Mouse (Mus musculus): ENCODE measurements around the gene Rdh8.

Rdh8 gene

GRCm38 (mm10) chr9:20837184-20837947, 19.1 kb downstream of the Rdh8 start:
- no peak for DNase-seq (ENCODE audit: low read depth, low spot score)

GRCm38 (mm10) chr9:20838931-20839330, 20.6 kb downstream of the Rdh8 start:
- no peak for DNase-seq (ENCODE audit: low read depth, low spot score)

GRCm38 (mm10) chr9:20842211-20842610, 23.9 kb downstream of the Rdh8 start:
- DNase-seq (ENCODE audit: low read depth, low spot score): no peak

GRCm38 (mm10) chr9:20842670-20843069, 24.4 kb downstream of the Rdh8 start:
- no peak for DNase-seq (ENCODE audit: low read depth, low spot score)

GRCm38 (mm10) chr9:20850179-20850578, 31.9 kb downstream of the Rdh8 start:
- no peak for DNase-seq (ENCODE audit: low read depth, low spot score)

GRCm38 (mm10) chr9:20857131-20857530, 38.8 kb downstream of the Rdh8 start:
- no peak for DNase-seq (ENCODE audit: low read depth, low spot score)

GRCm38 (mm10) chr9:20859926-20860325, 41.6 kb downstream of the Rdh8 start:
- no peak for DNase-seq (ENCODE audit: low read depth, low spot score)

GRCm38 (mm10) chr9:20861821-20862220, 43.5 kb downstream of the Rdh8 start:
- no peak for DNase-seq (ENCODE audit: low read depth, low spot score)

GRCm38 (mm10) chr9:20862225-20862624, 43.9 kb downstream of the Rdh8 start:
- DNase-seq (ENCODE audit: low read depth, low spot score): no peak

- no peak for DNase-seq (ENCODE audit: low read depth, low spot score)
Observed at GRCm38 (mm10) chr9:20866879-20867278, 48.6 kb downstream of the Rdh8 start.

GRCm38 (mm10) chr9:20868448-20869001, 50.2 kb downstream of the Rdh8 start, which contains the start of gene A230050P20Rik:
A230050P20Rik (plus strand) TSS chr9:20868642.
- DNase-seq (ENCODE audit: low read depth, low spot score): peak; percentile 78

GRCm38 (mm10) chr9:20869246-20869645, 50.9 kb downstream of the Rdh8 start:
- DNase-seq (ENCODE audit: low read depth, low spot score): no peak

GRCm38 (mm10) chr9:20870211-20871173, 52.2 kb downstream of the Rdh8 start:
- no peak for DNase-seq (ENCODE audit: low read depth, low spot score)

- no peak for DNase-seq (ENCODE audit: low read depth, low spot score)
Observed at GRCm38 (mm10) chr9:20872991-20873390, 54.7 kb downstream of the Rdh8 start.

GRCm38 (mm10) chr9:20873521-20873920, 55.2 kb downstream of the Rdh8 start:
- DNase-seq (ENCODE audit: low read depth, low spot score): no peak

GRCm38 (mm10) chr9:20875021-20875790, 56.9 kb downstream of the Rdh8 start:
- peak; percentile 45 for DNase-seq (ENCODE audit: low read depth, low spot score)

All from telencephalon, adult 2 months (tissue).